Mouse (Mus musculus): ENCODE measurements around the gene Tcte1. TPM values are rescaled to one million over a fixed set of nuclear protein-coding genes. Genes with fewer than 3 reads are reported as not detected.

Gene Tcte1
- polyA plus RNA-seq, 1 experiment from 2014 or later: 1.5 TPM

GRCm38 (mm10) chr17:45582188-45582587 lies 59.0 kb downstream of the Tcte1 start:
- H3K4me2 ChIP-seq (ENCODE audit: low read depth, low read length): no peak overlapping the region

GRCm38 (mm10) chr17:45582715-45583355 lies 59.6 kb downstream of the Tcte1 start:
- Histone ChIP-seq H3K4me3 (ENCODE audit: low read depth, low read length) (no peak overlapping the region), H3K27me3 (ENCODE audit: control insufficient read depth, insufficient read depth, low read length) (no peaks in the 10 kb centered on the region), H3K4me1 (ENCODE audit: control insufficient read depth, insufficient read depth, low read length) (no peaks in the 10 kb centered on the region), H3K9ac (replicated peaks; ENCODE audit: low read length) (no peak overlapping the region), H3K36me3 (replicated peaks; ENCODE audit: control insufficient read depth, insufficient read depth, low read depth, low read length) (no peaks in the 10 kb centered on the region), H3K9me3 (replicated peaks; ENCODE audit: control insufficient read depth, low read length) (no peaks in the 10 kb centered on the region), H3K27ac (replicated peaks; ENCODE audit: low read depth, low read length) (no peak overlapping the region), H3K4me2 (ENCODE audit: low read depth, low read length) (no peak overlapping the region)
- 72% methylated on average over 6 of the region's 6 CpGs for WGBS
- DNase-seq (ENCODE audit: low spot score): no peak
- no peak for ATAC-seq (replicated peaks; ENCODE audit: insufficient number of reproducible peaks, low FRiP score, low TSS enrichment, low read depth)

More at GRCm38 (mm10) chr17:45582188-45582587, 59.0 kb downstream of the Tcte1 start:
- ATAC-seq (replicated peaks; ENCODE audit: insufficient number of reproducible peaks, low FRiP score, low TSS enrichment, low read depth) (no peak), DNase-seq (ENCODE audit: low spot score) (no peak)
- Histone ChIP-seq H3K4me3 (ENCODE audit: low read depth, low read length) (no peak overlapping the region), H3K36me3 (replicated peaks; ENCODE audit: control insufficient read depth, insufficient read depth, low read depth, low read length) (no peaks in the 10 kb centered on the region), H3K27me3 (ENCODE audit: control insufficient read depth, insufficient read depth, low read length) (no peaks in the 10 kb centered on the region), H3K27ac (replicated peaks; ENCODE audit: low read depth, low read length) (no peak overlapping the region), H3K9ac (replicated peaks; ENCODE audit: low read length) (no peak overlapping the region), H3K4me1 (ENCODE audit: control insufficient read depth, insufficient read depth, low read length) (no peaks in the 10 kb centered on the region), H3K9me3 (replicated peaks; ENCODE audit: control insufficient read depth, low read length) (no peaks in the 10 kb centered on the region)
- 89% methylated on average over 6 of the region's 6 CpGs for WGBS

DNA sequence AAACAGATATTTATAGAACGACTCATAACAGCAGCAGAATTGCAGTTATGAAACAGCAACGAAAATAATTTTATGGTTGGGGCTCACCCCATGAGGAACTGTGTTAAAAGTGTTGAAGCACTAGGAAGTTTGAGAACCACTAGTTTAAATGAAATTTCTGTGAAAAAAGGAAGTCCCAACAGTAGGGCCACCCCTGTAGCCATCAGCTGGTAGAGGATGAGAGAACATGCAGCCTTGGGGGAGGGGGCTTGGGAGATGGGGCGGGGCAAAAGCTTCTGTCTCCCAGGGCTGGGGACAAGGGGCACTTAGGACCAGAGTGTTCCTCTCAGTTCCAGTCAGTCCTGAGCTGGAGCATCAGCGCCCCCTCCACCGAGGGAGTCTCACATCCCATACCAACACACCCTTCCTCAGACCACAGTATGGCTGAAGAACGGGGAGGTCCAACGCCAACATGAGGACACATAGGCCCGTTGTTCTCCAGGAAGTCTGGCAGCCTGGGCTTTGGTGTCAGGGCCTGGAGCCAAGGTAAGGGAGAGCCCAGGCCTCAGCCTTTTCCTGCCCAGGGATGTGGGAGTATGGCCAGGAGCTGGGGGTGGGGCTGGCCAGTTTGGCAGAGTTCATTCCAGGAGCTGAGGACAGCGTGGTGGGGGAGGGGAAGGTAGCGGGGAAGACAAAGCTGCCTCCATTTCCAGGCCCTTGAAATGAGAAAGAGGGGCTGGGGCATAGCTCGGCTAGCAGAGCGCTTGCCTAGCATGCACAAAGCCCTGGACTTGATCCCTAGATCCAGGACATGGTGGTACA lies 61.1 kb downstream of the Tcte1 start:
- Histone ChIP-seq H3K9me3 (replicated peaks; ENCODE audit: control insufficient read depth, low read length) (no peaks in the 10 kb centered on the region), H3K4me1 (ENCODE audit: control insufficient read depth, insufficient read depth, low read length) (no peaks in the 10 kb centered on the region), H3K4me3 (ENCODE audit: low read depth, low read length) (no peak overlapping the region), H3K27ac (replicated peaks; ENCODE audit: low read depth, low read length) (peak overlapping the region; percentile 62), H3K4me2 (ENCODE audit: low read depth, low read length) (no peak overlapping the region), H3K36me3 (replicated peaks; ENCODE audit: control insufficient read depth, insufficient read depth, low read depth, low read length) (no peaks in the 10 kb centered on the region), H3K27me3 (ENCODE audit: control insufficient read depth, insufficient read depth, low read length) (no peaks in the 10 kb centered on the region), H3K9ac (replicated peaks; ENCODE audit: low read length) (peak overlapping the region; percentile 39)
- no peak for DNase-seq (ENCODE audit: low spot score)
- 28% methylated on average over 12 of the region's 12 CpGs for WGBS
- ATAC-seq (replicated peaks; ENCODE audit: insufficient number of reproducible peaks, low FRiP score, low TSS enrichment, low read depth): 0 out of 2 replicates have a peak, but pooled peaks have one; percentile 13

DNA sequence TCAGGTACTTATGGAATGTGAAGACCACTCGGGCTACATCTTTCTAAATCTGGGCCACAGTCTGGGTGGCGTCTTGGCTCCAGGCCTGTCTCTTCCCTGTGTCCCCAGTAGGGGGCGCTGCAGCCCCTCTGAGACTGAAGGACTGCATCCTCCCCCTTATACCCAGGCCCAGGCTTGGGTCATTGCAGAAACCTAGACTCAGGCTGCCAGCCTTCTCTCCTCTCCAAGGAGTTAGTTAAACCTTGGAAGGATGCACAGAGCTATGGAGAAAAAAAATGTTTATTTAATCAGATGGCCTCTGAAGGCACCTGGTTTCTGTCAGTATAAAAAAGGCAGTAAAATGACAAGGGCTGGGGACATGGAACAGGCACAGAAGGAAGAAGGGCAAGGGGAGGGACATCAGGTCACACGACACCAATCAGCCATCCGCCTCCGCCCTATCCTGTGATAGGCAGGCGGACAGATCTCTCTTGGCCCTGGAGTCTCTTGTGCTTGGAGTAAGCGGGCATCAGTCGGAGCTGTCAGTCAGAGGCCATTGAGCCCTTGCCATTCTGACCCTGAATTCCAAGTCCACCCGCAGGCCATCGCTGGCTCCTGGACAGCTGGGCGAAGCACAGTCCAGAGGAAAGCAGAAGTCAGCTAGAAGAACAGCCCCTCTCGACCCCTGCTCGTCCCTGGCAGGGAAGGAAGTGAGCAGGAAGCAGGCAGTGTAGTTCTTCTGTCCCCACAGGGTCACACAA lies 61.9 kb downstream of the Tcte1 start:
- ATAC-seq (replicated peaks; ENCODE audit: insufficient number of reproducible peaks, low FRiP score, low TSS enrichment, low read depth): peak; percentile 79
- H3K9me3 ChIP-seq (replicated peaks; ENCODE audit: control insufficient read depth, low read length): no peaks in the 10 kb centered on the region
- peak overlapping the region; percentile 39 for H3K9ac ChIP-seq (replicated peaks; ENCODE audit: low read length)
- DNase-seq (ENCODE audit: low spot score): peak; percentile 88
- no peaks in the 10 kb centered on the region for H3K36me3 ChIP-seq (replicated peaks; ENCODE audit: control insufficient read depth, insufficient read depth, low read depth, low read length)
- H3K27me3 ChIP-seq (ENCODE audit: control insufficient read depth, insufficient read depth, low read length): no peaks in the 10 kb centered on the region
- H3K27ac ChIP-seq (replicated peaks; ENCODE audit: low read depth, low read length): peak overlapping the region; percentile 62
- 11% methylated on average over 14 of the region's 14 CpGs for WGBS
- no peaks in the 10 kb centered on the region for H3K4me1 ChIP-seq (ENCODE audit: control insufficient read depth, insufficient read depth, low read length)
- no peak overlapping the region for H3K4me3 ChIP-seq (ENCODE audit: low read depth, low read length)
- H3K4me2 ChIP-seq (ENCODE audit: low read depth, low read length): no peak overlapping the region

DNA sequence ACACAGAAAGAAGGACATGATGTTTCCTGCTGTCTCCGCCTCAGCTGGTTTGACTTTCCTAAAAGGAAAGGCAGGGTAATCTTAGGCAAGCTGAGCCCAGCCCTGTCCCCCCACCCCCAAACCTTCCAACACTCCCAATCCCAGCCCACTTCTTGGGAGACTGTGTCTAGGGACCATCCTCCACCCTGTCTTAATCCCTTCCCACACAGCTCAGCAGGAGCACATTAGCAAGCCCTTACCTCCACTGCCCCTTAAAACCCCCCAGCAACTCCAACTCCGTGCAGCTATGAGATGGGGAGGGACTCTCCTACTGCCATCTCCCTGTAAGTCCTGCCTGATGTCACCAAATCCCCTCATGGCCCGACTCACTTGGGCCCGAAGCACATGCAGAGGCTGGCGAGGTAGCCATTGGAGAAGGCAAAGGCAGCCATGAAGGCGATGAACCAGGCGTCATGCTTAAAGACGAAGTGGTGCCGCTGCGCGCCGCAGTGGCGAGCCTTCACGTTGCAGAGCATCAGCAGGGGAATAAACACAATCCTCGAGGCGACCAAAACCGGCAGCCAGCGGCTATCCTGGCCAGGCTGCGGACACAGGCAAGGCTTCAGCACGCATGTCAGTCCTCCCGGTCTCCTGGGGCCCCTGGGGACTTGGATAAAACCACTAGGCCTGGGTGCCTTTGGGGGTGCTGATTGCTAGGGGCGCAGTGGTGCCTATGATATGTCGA lies 62.7 kb downstream of the Tcte1 start:
- peak overlapping the region; percentile 7; the same call in 1 of the 2 replicates for H3K27ac ChIP-seq (replicated peaks; ENCODE audit: low read depth, low read length)
- no peak overlapping the region for H3K4me2 ChIP-seq (ENCODE audit: low read depth, low read length)
- no peaks in the 10 kb centered on the region for H3K9me3 ChIP-seq (replicated peaks; ENCODE audit: control insufficient read depth, low read length)
- H3K36me3 ChIP-seq (replicated peaks; ENCODE audit: control insufficient read depth, insufficient read depth, low read depth, low read length): no peaks in the 10 kb centered on the region
- ATAC-seq (replicated peaks; ENCODE audit: insufficient number of reproducible peaks, low FRiP score, low TSS enrichment, low read depth) (no peak), DNase-seq (ENCODE audit: low spot score) (no peak)
- H3K9ac ChIP-seq (replicated peaks; ENCODE audit: low read length): no peak overlapping the region
- no peak overlapping the region for H3K4me3 ChIP-seq (ENCODE audit: low read depth, low read length)
- 60% methylated on average over 23 of the region's 23 CpGs for WGBS
- H3K4me1 ChIP-seq (ENCODE audit: control insufficient read depth, insufficient read depth, low read length): peaks cover 3% of the 10 kb centered on the region; the same call in 1 of the 2 replicates
- H3K27me3 ChIP-seq (ENCODE audit: control insufficient read depth, insufficient read depth, low read length): no peaks in the 10 kb centered on the region

GRCm38 (mm10) chr17:45586449-45586837 lies 63.2 kb downstream of the Tcte1 start:
- Histone ChIP-seq H3K4me2 (ENCODE audit: low read depth, low read length) (no peak overlapping the region), H3K27me3 (ENCODE audit: control insufficient read depth, insufficient read depth, low read length) (no peaks in the 10 kb centered on the region), H3K9ac (replicated peaks; ENCODE audit: low read length) (no peak overlapping the region), H3K9me3 (replicated peaks; ENCODE audit: control insufficient read depth, low read length) (no peaks in the 10 kb centered on the region), H3K4me3 (ENCODE audit: low read depth, low read length) (no peak overlapping the region), H3K27ac (replicated peaks; ENCODE audit: low read depth, low read length) (no peak overlapping the region), H3K36me3 (replicated peaks; ENCODE audit: control insufficient read depth, insufficient read depth, low read depth, low read length) (no peaks in the 10 kb centered on the region), H3K4me1 (ENCODE audit: control insufficient read depth, insufficient read depth, low read length) (peaks cover 3% of the 10 kb centered on the region; the same call in 1 of the 2 replicates)
- no peak for ATAC-seq (replicated peaks; ENCODE audit: insufficient number of reproducible peaks, low FRiP score, low TSS enrichment, low read depth)
- 92% methylated on average over 3 of the region's 3 CpGs for WGBS
- no peak for DNase-seq (ENCODE audit: low spot score)

GRCm38 (mm10) chr17:45588370-45588769 lies 65.1 kb downstream of the Tcte1 start:
- Histone ChIP-seq H3K9ac (replicated peaks; ENCODE audit: low read length) (no peak overlapping the region), H3K27me3 (ENCODE audit: control insufficient read depth, insufficient read depth, low read length) (peaks cover under 1% of the 10 kb centered on the region), H3K9me3 (replicated peaks; ENCODE audit: control insufficient read depth, low read length) (no peaks in the 10 kb centered on the region), H3K27ac (replicated peaks; ENCODE audit: low read depth, low read length) (no peak overlapping the region), H3K4me2 (ENCODE audit: low read depth, low read length) (no peak overlapping the region), H3K4me3 (ENCODE audit: low read depth, low read length) (no peak overlapping the region), H3K36me3 (replicated peaks; ENCODE audit: control insufficient read depth, insufficient read depth, low read depth, low read length) (no peaks in the 10 kb centered on the region), H3K4me1 (ENCODE audit: control insufficient read depth, insufficient read depth, low read length) (peaks cover 8% of the 10 kb centered on the region)
- ATAC-seq (replicated peaks; ENCODE audit: insufficient number of reproducible peaks, low FRiP score, low TSS enrichment, low read depth) (no peak), DNase-seq (ENCODE audit: low spot score) (no peak)
- WGBS: 95% methylated on average over 7 of the region's 7 CpGs
